Mouse (Mus musculus) layer of hippocampus, postnatal 25 days (tissue): ENCODE measurements around the gene 1700086D15Rik. TPM values are rescaled to one million over a fixed set of nuclear protein-coding genes. Genes with fewer than 3 reads are reported as not detected.

ENCODE experiments used
- DNase-seq, 2 experiments: peaks; one replicate each; pipeline ENCODE4 v3.0.0; 2022; ENCODE audit warnings: mixed read lengths in 2 of 2, low spot score in 1 of 2; ENCODE audit errors: extremely low spot score in 1 of 2
- total RNA-seq, 2 experiments: library from RNA; stranded (reverse); gene quantifications; 2 replicates each; pipeline ENCODE4 v1.2.3; 2021

Gene 1700086D15Rik
- total RNA-seq, 2 experiments from 2014 or later = 1.7 to 4.2 TPM

DNA sequence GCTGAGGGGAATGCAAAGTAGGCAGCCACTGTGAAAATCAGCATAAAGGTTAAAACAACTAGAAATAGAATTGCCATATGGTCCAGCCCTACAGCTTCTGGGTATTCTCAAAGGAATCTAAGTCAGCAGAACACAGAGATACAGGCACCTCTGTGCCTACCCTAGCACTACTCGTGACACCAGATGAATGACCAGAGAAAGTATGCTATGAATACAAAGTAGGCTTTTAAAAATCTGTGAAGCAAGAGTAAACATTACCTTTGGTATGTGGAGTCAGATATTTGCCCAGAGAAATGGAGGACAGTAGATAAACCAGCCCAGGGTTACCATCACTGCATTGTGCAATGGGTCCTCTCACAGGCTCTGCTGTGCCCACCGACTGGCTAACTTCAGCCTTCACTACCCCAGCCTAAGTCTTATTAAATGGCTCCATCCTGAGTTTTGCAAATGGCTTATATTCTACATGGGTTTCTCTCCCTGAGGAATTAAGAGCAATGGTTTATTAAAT is 22.5 kb downstream of the 1700086D15Rik start:
- DNase-seq = no peak

- no peak for DNase-seq
Observed at GRCm38 (mm10) chr11:65135251-65135739, 24.4 kb downstream of the 1700086D15Rik start.

- DNase-seq = no peak
Observed at GRCm38 (mm10) chr11:65133661-65134060, 26.0 kb downstream of the 1700086D15Rik start.

GRCm38 (mm10) chr11:65129110-65129509 is 30.6 kb downstream of the 1700086D15Rik start:
- DNase-seq = no peak

DNA sequence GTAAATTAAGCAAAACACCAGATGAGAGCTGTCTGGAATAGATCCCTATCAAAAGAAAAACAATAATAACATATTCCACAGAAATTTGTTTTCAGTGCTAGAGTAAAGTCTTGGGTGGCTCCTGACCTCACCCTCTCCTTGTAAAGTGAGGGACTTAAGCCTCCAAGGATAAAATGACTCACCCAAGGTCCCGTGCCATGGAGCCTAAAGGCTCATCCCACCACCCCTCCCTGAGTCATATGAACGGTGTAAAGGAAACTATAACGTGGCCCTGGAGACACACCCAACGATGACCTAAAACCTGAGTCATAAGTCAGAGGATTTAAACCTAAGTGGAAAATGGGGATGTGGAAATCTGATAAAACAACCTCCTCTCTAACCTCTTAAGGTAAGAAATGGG is 31.0 kb downstream of the 1700086D15Rik start:
- no peak for DNase-seq

- DNase-seq = peak in 1 of 2 experiments; percentile 40
Observed at GRCm38 (mm10) chr11:65126566-65126965, 33.1 kb downstream of the 1700086D15Rik start.

GRCm38 (mm10) chr11:65124913-65125418 is 34.7 kb downstream of the 1700086D15Rik start:
- DNase-seq = no peak

GRCm38 (mm10) chr11:65120276-65120675 is 39.4 kb downstream of the 1700086D15Rik start:
- DNase-seq = no peak

- no peak for DNase-seq
Observed at GRCm38 (mm10) chr11:65115811-65116210, 43.9 kb downstream of the 1700086D15Rik start.

DNA sequence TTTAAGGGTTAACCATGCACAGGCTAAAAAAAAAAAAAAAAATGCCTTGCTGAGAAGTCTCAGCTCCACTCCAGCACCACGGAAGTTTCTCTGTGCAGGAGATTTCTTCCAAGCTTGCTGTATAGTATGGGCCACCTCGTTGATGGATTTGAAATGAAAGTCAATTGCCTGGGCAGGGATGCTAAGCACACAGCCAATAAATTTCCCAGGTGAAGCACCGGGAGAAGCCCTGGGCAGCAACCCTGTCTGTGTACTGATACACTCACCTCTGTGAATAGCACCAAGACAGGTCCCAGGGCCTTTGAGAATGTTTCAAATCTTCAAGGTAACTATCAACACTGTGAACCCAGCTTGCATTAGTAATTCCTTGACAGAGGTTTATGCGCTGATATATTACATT is 47.6 kb downstream of the 1700086D15Rik start:
- DNase-seq = no peak

DNA sequence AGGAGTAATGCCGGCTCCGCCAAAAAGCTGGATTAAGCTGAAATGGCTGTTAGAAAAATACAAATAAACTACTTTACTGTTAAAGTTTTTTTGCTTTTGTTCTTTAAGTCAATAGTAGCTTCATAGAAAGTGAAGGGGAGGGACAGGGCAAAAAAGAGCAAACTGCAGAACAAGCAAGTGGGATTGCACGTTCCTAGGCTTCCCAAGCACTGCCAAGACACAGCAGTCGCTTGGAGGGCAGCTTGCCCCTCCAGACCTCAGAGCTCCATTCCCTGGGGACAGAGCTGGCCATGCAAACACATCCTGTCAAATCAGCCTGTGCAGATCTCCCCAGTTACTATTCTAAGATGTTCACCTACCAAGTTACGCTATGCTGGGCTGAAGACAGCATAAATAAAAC is 48.0 kb downstream of the 1700086D15Rik start:
- no peak for DNase-seq

GRCm38 (mm10) chr11:65110058-65110457 is 49.6 kb downstream of the 1700086D15Rik start:
- no peak for DNase-seq

GRCm38 (mm10) chr11:65107734-65108171 is 51.9 kb downstream of the 1700086D15Rik start:
- DNase-seq = no peak

DNA sequence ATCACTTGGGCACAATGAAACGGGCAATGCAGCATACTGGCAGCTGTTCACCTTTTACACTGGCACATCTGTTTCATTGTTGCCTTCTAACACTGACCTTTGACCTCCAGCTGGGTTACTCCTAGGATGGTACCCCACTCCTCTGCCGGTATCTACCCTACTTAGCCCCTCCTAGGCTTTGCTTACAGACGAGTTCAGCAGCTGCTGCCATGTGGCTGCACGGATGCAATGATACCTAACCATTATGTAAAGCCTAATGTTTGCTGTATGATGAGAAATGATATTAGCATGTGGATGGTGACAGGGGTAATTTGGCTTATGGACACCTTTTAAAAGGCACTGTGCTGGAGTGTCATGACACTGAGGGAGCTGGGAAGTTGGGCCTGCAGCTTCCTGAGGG is 52.5 kb downstream of the 1700086D15Rik start:
- no peak for DNase-seq

DNA sequence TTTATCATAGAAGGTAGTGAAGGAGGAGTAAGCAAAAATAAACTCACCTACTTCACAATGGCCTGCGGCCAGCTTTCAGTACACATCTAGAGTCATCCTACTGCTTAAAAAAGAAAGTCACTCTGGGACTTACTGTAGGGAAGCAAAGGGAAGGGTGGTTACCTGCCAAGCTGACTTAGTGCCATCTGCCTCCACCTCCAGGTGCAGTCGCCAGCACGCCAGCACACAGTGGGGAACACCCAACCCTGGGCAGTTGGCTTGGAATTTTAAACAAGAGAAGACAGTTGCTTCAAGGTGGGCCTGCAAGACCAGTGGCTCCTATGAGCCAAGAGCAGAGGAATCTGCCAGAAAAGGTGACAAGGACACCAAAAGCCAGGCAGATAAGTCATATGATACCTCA is 55.6 kb downstream of the 1700086D15Rik start:
- no peak for DNase-seq

Other genes with a start within 250 kb of the 1700086D15Rik start
- 10 to 100 TPM; 25.0 to 29.7 TPM for gene Elac2, start 180.9 kb downstream of the 1700086D15Rik start, total RNA-seq
- 100 to 1,000 TPM; 118 to 123 TPM for gene Arhgap44, start 3.1 kb upstream of the 1700086D15Rik start, total RNA-seq
- under 1 TPM; 0.22 to 0.59 TPM for gene Myocd, start 110.1 kb upstream of the 1700086D15Rik start, total RNA-seq